Mouse (Mus musculus) spleen, embryonic (tissue): ENCODE data around the gene Ncoa1.

ENCODE experiments used
- CTCF ChIA-PET: fragments of 350-600 bp; sonication (Branson Sonifier 250); formaldehyde crosslinking; loops from one replicate; lab custom pipeline; 2022; lab: Charles Lee

Ncoa1 gene

DNA sequence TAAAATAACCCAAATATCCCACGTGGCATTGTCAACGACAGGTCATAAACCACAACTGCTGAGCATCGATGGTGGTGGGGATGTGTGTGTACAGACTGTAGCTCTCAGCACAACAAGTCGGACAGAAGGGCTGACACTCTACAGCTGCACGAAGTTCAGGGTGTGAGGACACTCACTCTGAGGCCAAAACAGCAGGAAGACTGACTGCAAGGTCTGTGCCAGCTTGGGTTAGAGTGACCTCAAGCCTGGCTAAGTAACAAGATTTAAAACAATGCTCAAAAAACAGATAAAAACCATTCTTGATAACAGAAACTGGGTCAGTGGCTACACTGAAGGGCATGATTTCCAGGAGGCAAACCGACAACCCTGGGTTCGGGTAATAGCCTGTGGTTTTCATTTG is 246.8 kb downstream of the Ncoa1 start:
- CTCF ChIA-PET: no interaction called here

DNA sequence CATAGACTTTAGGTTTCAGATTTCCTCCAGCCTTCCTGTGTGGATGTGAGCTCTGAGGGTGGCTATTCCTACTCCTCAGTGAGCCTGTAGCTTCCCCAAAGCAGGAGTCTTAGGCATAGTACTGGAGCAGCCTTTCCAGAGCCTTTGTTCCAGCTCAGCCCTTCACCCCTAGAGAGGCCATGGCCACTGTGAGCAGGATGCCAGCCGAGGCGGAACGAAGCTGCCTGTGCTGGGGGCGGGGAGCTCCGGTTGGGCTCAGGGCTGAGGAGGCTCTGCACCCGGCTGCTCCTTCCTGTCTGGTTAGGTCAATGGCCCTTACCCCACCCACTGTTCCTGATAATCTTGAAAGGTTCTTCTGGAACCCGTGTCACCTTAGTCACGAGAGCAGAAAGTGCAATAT is 264.1 kb downstream of the Ncoa1 start:
- CTCF ChIA-PET: no interaction called here

DNA sequence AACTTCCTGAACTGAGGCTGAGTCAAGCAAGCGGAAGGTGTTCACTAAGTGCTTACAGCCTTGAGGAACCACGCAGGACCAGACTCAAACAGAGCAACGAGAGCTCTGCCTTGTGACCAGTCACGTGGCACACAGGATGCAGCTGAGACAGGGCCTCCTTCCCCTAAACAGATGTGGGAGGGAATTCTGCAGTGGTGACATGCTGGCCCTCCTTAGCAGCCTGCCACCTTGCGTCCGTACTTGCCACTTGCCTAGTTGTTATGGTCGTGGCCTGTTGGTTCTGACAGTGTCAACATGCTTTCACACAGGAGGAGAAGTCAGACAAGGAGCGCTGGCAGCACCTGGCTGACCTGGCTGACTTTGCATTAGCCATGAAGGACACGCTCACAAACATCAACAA is 265.8 kb downstream of the Ncoa1 start:
- CTCF ChIA-PET: no interaction called here

DNA sequence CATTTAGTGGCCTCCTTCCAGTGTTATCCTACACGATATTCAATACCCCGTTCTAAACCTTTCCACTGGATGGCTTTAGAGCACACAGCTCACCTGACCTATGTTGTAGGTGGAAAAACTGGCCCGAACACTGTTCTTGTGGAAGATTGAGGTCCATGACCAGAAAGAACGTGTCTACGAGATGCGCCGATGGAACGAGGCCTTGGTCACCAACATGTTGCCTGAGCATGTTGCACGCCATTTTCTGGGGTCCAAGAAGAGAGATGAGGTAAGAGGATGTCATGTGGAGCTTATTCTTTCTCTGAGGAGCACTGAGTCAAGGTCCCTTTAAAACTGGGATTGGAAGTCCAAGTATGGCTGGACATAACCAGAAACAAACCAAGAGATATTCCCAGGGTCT is 267.8 kb downstream of the Ncoa1 start:
- CTCF ChIA-PET: no interaction called here

DNA sequence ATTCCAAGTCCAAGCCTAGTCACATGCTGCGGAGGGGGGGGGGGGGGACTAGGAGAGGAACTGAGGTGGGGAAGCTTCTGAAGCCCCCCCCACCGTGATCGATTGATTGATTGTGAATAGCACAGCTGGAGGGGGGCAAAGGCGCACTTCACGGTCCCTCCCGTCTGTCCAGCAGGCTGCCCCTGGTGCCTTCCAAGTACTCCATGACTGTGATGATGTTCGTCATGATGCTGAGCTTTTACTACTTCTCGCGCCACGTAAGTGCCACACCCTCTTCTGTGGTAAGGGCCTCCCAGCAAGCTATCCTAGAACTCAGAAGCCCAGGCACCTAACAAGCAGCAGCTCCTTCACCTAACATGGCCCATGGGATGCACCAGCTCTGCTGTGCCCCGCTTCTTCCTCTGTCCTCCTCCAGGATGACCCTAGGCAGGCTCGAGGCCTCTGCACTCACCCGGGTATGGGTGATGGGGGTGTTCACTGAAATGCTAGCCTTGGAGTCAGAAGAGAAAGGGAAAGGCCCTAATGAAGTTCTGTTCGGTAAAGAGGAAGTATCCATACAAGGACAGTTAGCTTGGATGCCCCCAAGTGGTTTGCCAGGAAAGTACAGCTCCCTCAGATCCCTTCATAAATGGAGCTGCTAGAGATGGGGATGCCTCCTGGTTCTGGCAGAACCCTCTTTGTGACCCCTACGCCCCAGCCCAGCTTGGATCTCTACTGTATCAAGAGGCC is 268.4 kb downstream of the Ncoa1 start:
- CTCF ChIA-PET: no interaction called here

DNA sequence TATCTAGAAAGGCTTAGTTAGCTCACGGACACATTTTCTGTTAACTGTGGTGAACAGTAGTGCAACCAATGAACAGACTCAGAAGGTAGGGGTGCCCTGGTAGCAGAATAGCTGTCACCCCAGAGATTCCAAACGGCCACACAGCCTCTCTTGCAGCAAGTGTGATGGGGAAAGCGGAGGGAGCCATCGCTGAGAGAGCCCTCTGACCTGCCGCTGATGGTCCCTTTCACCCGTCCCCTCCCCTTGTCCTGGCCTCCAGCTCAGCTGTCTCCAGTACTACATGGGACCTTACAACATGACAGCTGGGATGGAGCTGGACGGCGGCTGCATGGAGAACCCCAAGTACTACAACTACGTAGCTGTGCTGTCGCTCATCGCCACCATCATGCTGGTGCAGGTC is 270.9 kb downstream of the Ncoa1 start:
- CTCF ChIA-PET: no interaction called here

DNA sequence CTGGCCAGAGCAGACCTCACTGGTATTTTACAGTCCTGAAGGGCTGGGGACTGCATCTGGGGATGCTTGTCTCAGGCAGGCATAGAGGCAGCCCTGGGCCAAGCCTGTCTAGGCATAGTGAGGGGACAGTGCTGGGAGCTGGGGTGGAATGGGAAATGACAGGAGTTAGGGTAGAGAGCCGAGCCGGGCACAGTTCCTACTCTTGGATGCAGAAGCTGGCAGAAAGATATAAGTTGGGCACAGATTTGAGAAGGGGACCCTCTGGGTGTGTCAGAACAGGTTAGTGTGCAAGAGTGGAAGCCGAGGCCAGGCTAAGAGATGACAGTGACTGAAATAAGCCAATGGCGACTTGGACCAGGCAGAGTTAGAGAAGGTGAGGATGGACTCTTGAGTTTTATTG is 274.8 kb downstream of the Ncoa1 start:
- CTCF ChIA-PET: no interaction called here

DNA sequence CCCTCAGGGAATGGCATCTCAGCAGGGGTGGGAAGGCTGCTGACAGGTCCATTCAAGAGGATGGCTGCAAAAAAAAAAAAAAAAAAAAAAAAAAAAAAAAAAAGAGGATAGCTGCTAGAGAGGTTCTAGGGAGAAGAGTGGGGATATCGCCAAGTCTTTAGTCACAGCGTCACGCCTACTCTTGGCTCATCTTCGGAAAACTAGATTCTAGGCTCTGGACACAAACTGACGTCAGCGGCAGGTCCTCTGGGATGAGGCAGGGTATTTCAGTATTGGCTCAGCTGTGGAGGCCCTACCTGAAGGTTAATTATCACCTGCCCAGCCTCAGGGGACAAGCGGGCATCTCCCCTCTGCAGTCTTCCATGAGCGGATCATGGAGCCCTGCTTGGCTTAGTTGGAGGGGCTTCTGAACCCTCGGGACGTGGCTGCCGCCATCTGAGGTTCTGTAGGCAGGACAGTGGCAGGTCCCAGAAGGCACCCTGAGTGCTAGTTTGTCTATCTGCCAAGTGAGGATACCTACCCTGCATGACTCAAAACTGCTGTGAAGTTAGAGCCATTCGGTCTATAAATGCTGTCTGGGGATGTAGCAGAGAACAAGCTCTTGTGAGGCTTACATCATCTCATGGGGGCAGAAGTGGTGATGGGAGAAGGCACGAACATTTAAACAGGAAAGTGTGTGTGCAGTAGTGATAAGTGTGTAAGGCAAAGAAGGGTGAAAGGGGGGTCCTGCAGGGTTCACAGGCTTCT is 275.4 kb downstream of the Ncoa1 start:
- CTCF ChIA-PET: interaction anchor here (0.5 kb wide), 1 partner anchor 591 kb away, joined by 8 read pairs; no protein-coding TSS in a partner anchor

DNA sequence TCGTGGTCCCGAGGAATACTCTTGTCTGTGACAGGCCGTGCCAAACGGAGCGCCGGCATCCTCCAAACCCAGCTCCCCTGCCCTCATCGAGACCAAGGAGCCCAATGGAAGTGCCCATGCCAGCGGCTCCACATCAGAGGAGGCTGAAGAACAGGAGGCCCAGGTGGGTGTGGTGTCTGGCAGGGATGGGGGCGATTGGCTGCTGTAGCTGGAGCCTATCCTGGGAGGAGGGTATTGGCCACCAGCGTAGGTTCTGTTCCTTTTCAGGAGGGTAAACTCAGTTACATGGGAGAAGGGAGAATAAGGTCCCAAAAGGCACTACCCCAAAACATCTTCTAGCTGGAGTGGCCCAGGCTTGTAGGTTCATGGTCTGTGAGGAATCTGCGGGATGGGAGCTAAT is 277.7 kb downstream of the Ncoa1 start:
- CTCF ChIA-PET: no interaction called here

DNA sequence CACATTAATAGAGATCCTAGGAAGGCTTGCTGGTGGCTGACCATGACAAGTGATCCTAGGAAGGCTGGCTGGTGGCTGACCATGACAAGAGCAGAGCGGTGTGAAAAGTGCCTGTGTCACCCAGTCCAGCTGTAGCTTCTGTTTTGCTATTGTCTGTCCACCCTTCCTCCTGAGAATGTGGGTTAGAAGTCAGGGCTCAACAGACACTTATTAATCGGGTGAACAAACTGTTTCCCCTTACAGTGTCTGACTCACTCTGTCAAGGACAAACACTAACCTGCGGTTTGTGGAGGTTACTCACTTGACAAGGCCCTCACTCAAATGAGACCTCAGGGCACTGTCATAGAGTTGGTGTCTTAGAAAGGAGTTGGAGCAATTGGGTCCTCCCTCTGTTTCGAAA is 278.3 kb downstream of the Ncoa1 start:
- CTCF ChIA-PET: interaction anchor here (0.6 kb wide), 1 partner anchor 74 kb away, joined by 3 read pairs; no protein-coding TSS in a partner anchor
